Mouse (Mus musculus) E14TG2a.4 (cell line): Measurements from ENCODE around the gene Hip1.
A peak's percentile ranks its signal among the peaks of the same experiment; 100 is the strongest.

ENCODE experiments used
- H3K27me3 ChIP-seq: 2 replicates; pipeline ENCODE4 v1.6.1; 2014; ENCODE audit warnings: low read length, control low read depth; ENCODE audit not compliant: insufficient read depth
- H3K36me3 ChIP-seq: 2 replicates; pipeline ENCODE4 v1.6.1; 2014; ENCODE audit warnings: low read length, control low read depth; ENCODE audit not compliant: insufficient read depth
- H3K4me1 ChIP-seq: replicated peaks from 2 replicates; pipeline ENCODE4 v1.6.1; 2014; ENCODE audit warnings: low read depth, low read length, control low read depth
- H3K4me3 ChIP-seq: replicated peaks from 2 replicates; pipeline ENCODE4 v1.5.1; 2014; ENCODE audit warnings: mild to moderate bottlenecking, low read length
- H3K9me3 ChIP-seq: 2 replicates; pipeline ENCODE4 v1.6.1; 2014; ENCODE audit warnings: low read length, control low read depth
- CTCF ChIP-seq: conservative IDR thresholded peaks from 2 replicates; pipeline ENCODE4 v1.5.1; 2014; ENCODE audit warnings: low read length
- NANOG ChIP-seq: IDR thresholded peaks from 2 replicates; pipeline ENCODE4 v1.6.1; 2014; ENCODE audit warnings: borderline replicate concordance, low read length, mixed read lengths
- POU5F1 ChIP-seq: IDR thresholded peaks from 2 replicates; pipeline ENCODE4 v1.6.1; 2014; ENCODE audit warnings: low read length, borderline replicate concordance

The Hip1 gene

GRCm38 (mm10) chr5:135428786-135429185 is 116.1 kb downstream of the Hip1 start:
- no peak for TF ChIP-seq NANOG
- TF ChIP-seq CTCF, result peak; percentile 80
- no peak for TF ChIP-seq POU5F1
- H3K9me3 ChIP-seq, result peaks cover 4% of the 10 kb centered on the region; the same call in 1 of the 2 replicates
- H3K36me3 ChIP-seq, result peaks cover 76% of the 10 kb centered on the region
- peaks cover 5% of the 10 kb centered on the region; the same call in 1 of the 2 replicates for H3K4me1 ChIP-seq
- no peaks in the 10 kb centered on the region for H3K27me3 ChIP-seq
- H3K4me3 ChIP-seq, result no peak overlapping the region

- Histone ChIP-seq H3K4me3 (no peak overlapping the region), H3K36me3 (peaks cover 40% of the 10 kb centered on the region), H3K27me3 (peaks cover 34% of the 10 kb centered on the region), H3K9me3 (peaks cover 6% of the 10 kb centered on the region; the same call in 1 of the 2 replicates), H3K4me1 (no peaks in the 10 kb centered on the region)
- TF ChIP-seq NANOG, result no peak
- TF ChIP-seq POU5F1, result no peak
- TF ChIP-seq CTCF, result no peak
Measured at GRCm38 (mm10) chr5:135410266-135410665, 134.7 kb downstream of the Hip1 start.

- Histone ChIP-seq H3K27me3 (peaks cover 49% of the 10 kb centered on the region), H3K4me1 (peaks cover 4% of the 10 kb centered on the region; the same call in 1 of the 2 replicates), H3K36me3 (peaks cover 25% of the 10 kb centered on the region), H3K9me3 (peaks cover 1% of the 10 kb centered on the region; the same call in 1 of the 2 replicates), H3K4me3 (no peak overlapping the region)
- TF ChIP-seq CTCF (no peak), NANOG (no peak), POU5F1 (no peak)
Measured at GRCm38 (mm10) chr5:135408114-135408513, 136.8 kb downstream of the Hip1 start.

- Histone ChIP-seq H3K4me1 (peaks cover 4% of the 10 kb centered on the region; the same call in 1 of the 2 replicates), H3K27me3 (peaks cover 52% of the 10 kb centered on the region), H3K9me3 (peaks cover 3% of the 10 kb centered on the region; the same call in 1 of the 2 replicates), H3K36me3 (peaks cover 13% of the 10 kb centered on the region), H3K4me3 (no peak overlapping the region)
- TF ChIP-seq CTCF, result no peak
- no peak for TF ChIP-seq NANOG
- TF ChIP-seq POU5F1, result no peak
Measured at GRCm38 (mm10) chr5:135405437-135405836, 139.5 kb downstream of the Hip1 start.

- TF ChIP-seq NANOG (no peak), POU5F1 (no peak), CTCF (no peak)
- peaks cover 3% of the 10 kb centered on the region; the same call in 1 of the 2 replicates for H3K9me3 ChIP-seq
- peaks cover 5% of the 10 kb centered on the region for H3K36me3 ChIP-seq
- peaks cover 4% of the 10 kb centered on the region; the same call in 1 of the 2 replicates for H3K4me1 ChIP-seq
- H3K27me3 ChIP-seq, result peaks cover 52% of the 10 kb centered on the region
- peak overlapping the region; percentile 48 for H3K4me3 ChIP-seq
Measured at GRCm38 (mm10) chr5:135404623-135405022, 140.3 kb downstream of the Hip1 start.

- Histone ChIP-seq H3K4me1 (peaks cover 9% of the 10 kb centered on the region), H3K27me3 (peaks cover 31% of the 10 kb centered on the region), H3K4me3 (no peak overlapping the region), H3K36me3 (no peaks in the 10 kb centered on the region), H3K9me3 (peaks cover 3% of the 10 kb centered on the region; the same call in 1 of the 2 replicates)
- peak; percentile 95 for TF ChIP-seq CTCF
- TF ChIP-seq POU5F1, result no peak
Measured at GRCm38 (mm10) chr5:135400244-135400643, 144.7 kb downstream of the Hip1 start.

GRCm38 (mm10) chr5:135399382-135399781 is 145.5 kb downstream of the Hip1 start:
- peaks cover 26% of the 10 kb centered on the region for H3K27me3 ChIP-seq
- H3K36me3 ChIP-seq, result no peaks in the 10 kb centered on the region
- TF ChIP-seq NANOG (no peak), CTCF (no peak), POU5F1 (no peak)
- no peak overlapping the region for H3K4me3 ChIP-seq
- peaks cover 3% of the 10 kb centered on the region; the same call in 1 of the 2 replicates for H3K9me3 ChIP-seq
- peaks cover 12% of the 10 kb centered on the region for H3K4me1 ChIP-seq

- TF ChIP-seq NANOG, result no peak
- TF ChIP-seq POU5F1, result no peak
- TF ChIP-seq CTCF, result peak; percentile 72
- H3K36me3 ChIP-seq, result peaks cover 19% of the 10 kb centered on the region
Measured at GRCm38 (mm10) chr5:135395826-135396225, 149.1 kb downstream of the Hip1 start.

GRCm38 (mm10) chr5:135394004-135394823 is 150.7 kb downstream of the Hip1 start, which contains the start of gene Pom121:
TSS of gene Pom121 (minus strand) at chr5:135394546.
- no peaks in the 10 kb centered on the region for H3K9me3 ChIP-seq
- peaks cover 12% of the 10 kb centered on the region for H3K27me3 ChIP-seq
- H3K36me3 ChIP-seq, result peaks cover 35% of the 10 kb centered on the region
- H3K4me1 ChIP-seq, result peaks cover 20% of the 10 kb centered on the region
- TF ChIP-seq CTCF, result no peak
- TF ChIP-seq POU5F1, result no peak
- no peak for TF ChIP-seq NANOG
- H3K4me3 ChIP-seq, result peak within 1 kb of the TSS; percentile 89

More at GRCm38 (mm10) chr5:135395826-135396225, 149.1 kb downstream of the Hip1 start:
- Histone ChIP-seq H3K9me3 (no peaks in the 10 kb centered on the region), H3K4me3 (no peak overlapping the region), H3K27me3 (peaks cover 13% of the 10 kb centered on the region), H3K4me1 (peaks cover 20% of the 10 kb centered on the region)
